Mouse (Mus musculus) hindbrain, embryonic 16.5 days (tissue): ENCODE results near the gene Prkg1. TPM values are rescaled to one million over a fixed set of nuclear protein-coding genes. Genes with fewer than 3 reads are reported as not detected.

Experiments used
- ATAC-seq: fragments of 200-750 bp; cut with Nextera tagmentation; 2 replicates; pipeline ENCODE4 v1.8.0; 2017; ENCODE audit warnings: moderate TSS enrichment, moderate library complexity
- H3K27ac ChIP-seq: fragments of 300-500 bp; sonication (generic); 2 replicates; pipeline ENCODE4 v1.5.1; 2014; ENCODE audit warnings: low read depth, mild to moderate bottlenecking, control low read depth, low read length, moderate library complexity
- H3K27me3 ChIP-seq: fragments of 300-500 bp; sonication (generic); replicated peaks from 2 replicates; pipeline ENCODE4 v1.6.1; 2014; ENCODE audit warnings: low read length; ENCODE audit not compliant: control insufficient read depth, insufficient read depth
- H3K36me3 ChIP-seq: fragments of 300-500 bp; sonication (generic); 2 replicates; pipeline ENCODE4 v1.6.1; 2014; ENCODE audit warnings: mild to moderate bottlenecking, low read length, moderate library complexity, mixed read lengths; ENCODE audit not compliant: control insufficient read depth, insufficient read depth
- H3K4me1 ChIP-seq: fragments of 300-500 bp; sonication (generic); 2 replicates; pipeline ENCODE4 v1.6.1; 2014; ENCODE audit warnings: low read depth, low read length; ENCODE audit not compliant: control insufficient read depth, insufficient read depth
- H3K4me2 ChIP-seq: fragments of 300-500 bp; sonication (generic); 2 replicates; pipeline ENCODE4 v1.6.1; 2014; ENCODE audit warnings: mild to moderate bottlenecking, low read length, control low read depth, moderate library complexity
- H3K4me3 ChIP-seq: fragments of 300-500 bp; sonication (generic); 2 replicates; pipeline ENCODE4 v1.5.1; 2014; ENCODE audit warnings: mild to moderate bottlenecking, low read length, control low read depth, moderate library complexity
- H3K9ac ChIP-seq: fragments of 300-500 bp; sonication (generic); 2 replicates; pipeline ENCODE4 v1.6.1; 2014; ENCODE audit warnings: low read depth, mild to moderate bottlenecking, control low read depth, low read length, moderate library complexity
- H3K9me3 ChIP-seq: fragments of 300-500 bp; sonication (generic); 2 replicates; pipeline ENCODE4 v1.6.1; 2014; ENCODE audit warnings: mild to moderate bottlenecking, low read length, moderate library complexity; ENCODE audit not compliant: control insufficient read depth
- WGBS: fragments of 180-500 bp; shearing (Covaris S2); extraction: QIAGEN DNeasy Blood & Tissue Kit; methylation state at CpG from one replicate; pipeline ENCODE4 v1.1.7; 2014; 5-methylcytosine and 5-hydroxymethylcytosine counted together
- polyA plus RNA-seq: library from polyadenylated mRNA; unstranded; fragments of >200 nt; fragmentation: Nextera tagmentation; extraction: Ambion mirVana; gene quantifications from 2 replicates; pipeline ENCODE4 v1.2.1, GENCODE M21; 2015

The Prkg1 gene
- polyA plus RNA-seq, 1 experiment from 2014 or later = 4.8 TPM

GRCm38 (mm10) chr19:31433446-31433845 lies 331.4 kb downstream of the Prkg1 start:
- Histone ChIP-seq H3K4me3 (no peak overlapping the region), H3K9me3 (no peaks in the 10 kb centered on the region), H3K27me3 (no peaks in the 10 kb centered on the region), H3K4me2 (no peak overlapping the region), H3K9ac (no peak overlapping the region), H3K36me3 (no peaks in the 10 kb centered on the region), H3K27ac (no peak overlapping the region), H3K4me1 (no peaks in the 10 kb centered on the region)
- ATAC-seq = no peak
- WGBS = 73% methylated on average over 1 of the region's 1 CpGs

- no peaks in the 10 kb centered on the region for H3K36me3 ChIP-seq
- no peaks in the 10 kb centered on the region for H3K9me3 ChIP-seq
- WGBS = 68% methylated on average over 2 of the region's 2 CpGs
- H3K4me1 ChIP-seq = no peaks in the 10 kb centered on the region
- H3K9ac ChIP-seq = no peak overlapping the region
- H3K27me3 ChIP-seq = no peaks in the 10 kb centered on the region
- H3K4me3 ChIP-seq = no peak overlapping the region
- H3K27ac ChIP-seq = no peak overlapping the region
- no peak overlapping the region for H3K4me2 ChIP-seq
- ATAC-seq = no peak
Observed at GRCm38 (mm10) chr19:31431411-31431810, 333.4 kb downstream of the Prkg1 start.

GRCm38 (mm10) chr19:31426142-31426541 lies 338.7 kb downstream of the Prkg1 start:
- Histone ChIP-seq H3K4me1 (no peaks in the 10 kb centered on the region), H3K9me3 (no peaks in the 10 kb centered on the region), H3K4me3 (no peak overlapping the region), H3K4me2 (no peak overlapping the region), H3K9ac (no peak overlapping the region), H3K27me3 (no peaks in the 10 kb centered on the region), H3K27ac (no peak overlapping the region), H3K36me3 (no peaks in the 10 kb centered on the region)
- no peak for ATAC-seq
- 76% methylated on average over 5 of the region's 5 CpGs for WGBS

GRCm38 (mm10) chr19:31425199-31425598 lies 339.6 kb downstream of the Prkg1 start:
- Histone ChIP-seq H3K27ac (no peak overlapping the region), H3K27me3 (no peaks in the 10 kb centered on the region), H3K4me2 (peak overlapping the region; percentile 40), H3K36me3 (no peaks in the 10 kb centered on the region), H3K4me1 (no peaks in the 10 kb centered on the region), H3K4me3 (no peak overlapping the region), H3K9me3 (no peaks in the 10 kb centered on the region), H3K9ac (no peak overlapping the region)
- no peak for ATAC-seq
- 48% methylated on average over 9 of the region's 9 CpGs for WGBS

- Histone ChIP-seq H3K9me3 (no peaks in the 10 kb centered on the region), H3K36me3 (no peaks in the 10 kb centered on the region), H3K4me1 (no peaks in the 10 kb centered on the region), H3K27ac (no peak overlapping the region), H3K27me3 (no peaks in the 10 kb centered on the region), H3K4me3 (no peak overlapping the region), H3K4me2 (no peak overlapping the region), H3K9ac (no peak overlapping the region)
- 74% methylated on average over 5 of the region's 5 CpGs for WGBS
- no peak for ATAC-seq
Observed at GRCm38 (mm10) chr19:31424319-31424718, 340.5 kb downstream of the Prkg1 start.

GRCm38 (mm10) chr19:31413571-31413970 lies 351.3 kb downstream of the Prkg1 start:
- Histone ChIP-seq H3K4me1 (no peaks in the 10 kb centered on the region), H3K36me3 (no peaks in the 10 kb centered on the region), H3K4me3 (no peak overlapping the region), H3K27ac (no peak overlapping the region), H3K9me3 (no peaks in the 10 kb centered on the region), H3K27me3 (no peaks in the 10 kb centered on the region), H3K9ac (no peak overlapping the region), H3K4me2 (no peak overlapping the region)
- ATAC-seq = no peak
- WGBS = 90% methylated on average over 7 of the region's 7 CpGs

GRCm38 (mm10) chr19:31396096-31396495 lies 368.7 kb downstream of the Prkg1 start:
- 88% methylated on average over 1 of the region's 1 CpGs for WGBS
- H3K27ac ChIP-seq = no peak overlapping the region
- no peak for ATAC-seq

GRCm38 (mm10) chr19:31385353-31385752 lies 379.5 kb downstream of the Prkg1 start:
- peaks cover 4% of the 10 kb centered on the region for H3K4me1 ChIP-seq
- H3K9me3 ChIP-seq = no peaks in the 10 kb centered on the region
- H3K27ac ChIP-seq = no peak overlapping the region
- no peak for ATAC-seq
- H3K27me3 ChIP-seq = no peaks in the 10 kb centered on the region
- no peaks in the 10 kb centered on the region for H3K36me3 ChIP-seq
- no peak overlapping the region for H3K4me3 ChIP-seq
- H3K4me2 ChIP-seq = no peak overlapping the region
- whole genome bisulfite sequencing = 85% methylated on average over 3 of the region's 3 CpGs
- no peak overlapping the region for H3K9ac ChIP-seq

More at GRCm38 (mm10) chr19:31396096-31396495, 368.7 kb downstream of the Prkg1 start:
- Histone ChIP-seq H3K4me3 (no peak overlapping the region), H3K36me3 (no peaks in the 10 kb centered on the region), H3K9ac (no peak overlapping the region), H3K4me2 (no peak overlapping the region), H3K27me3 (no peaks in the 10 kb centered on the region), H3K9me3 (no peaks in the 10 kb centered on the region), H3K4me1 (no peaks in the 10 kb centered on the region)

- Histone ChIP-seq H3K9me3 (no peaks in the 10 kb centered on the region), H3K36me3 (no peaks in the 10 kb centered on the region), H3K4me1 (peaks cover 4% of the 10 kb centered on the region), H3K9ac (no peak overlapping the region), H3K4me2 (0 out of 2 replicates have a peak overlapping the region, but pooled peaks have one; percentile 25), H3K27ac (no peak overlapping the region), H3K27me3 (no peaks in the 10 kb centered on the region), H3K4me3 (no peak overlapping the region)
- WGBS = 34% methylated on average over 5 of the region's 5 CpGs
- peak; percentile 97 for ATAC-seq
Observed at GRCm38 (mm10) chr19:31383881-31384280, 381.0 kb downstream of the Prkg1 start.

- no peak overlapping the region for H3K4me2 ChIP-seq
- H3K4me3 ChIP-seq = no peak overlapping the region
- no peaks in the 10 kb centered on the region for H3K36me3 ChIP-seq
- 77% methylated on average over 1 of the region's 1 CpGs for WGBS
- H3K27ac ChIP-seq = no peak overlapping the region
- no peak for ATAC-seq
- no peaks in the 10 kb centered on the region for H3K9me3 ChIP-seq
- no peaks in the 10 kb centered on the region for H3K27me3 ChIP-seq
- no peaks in the 10 kb centered on the region for H3K4me1 ChIP-seq
- no peak overlapping the region for H3K9ac ChIP-seq
Observed at GRCm38 (mm10) chr19:31370106-31370505, 394.7 kb downstream of the Prkg1 start.
